Mouse (Mus musculus) mesoderm, embryonic 11.5 days (tissue): ENCODE data around the gene Nsd2.
A peak's percentile ranks its signal among the peaks of the same experiment; 100 is the strongest.

Experiments used
- DNase-seq: peaks from one replicate; pipeline ENCODE4 v3.0.0-alpha.2; 2012; ENCODE audit warnings: low read depth, low spot score

The Nsd2 gene

DNA sequence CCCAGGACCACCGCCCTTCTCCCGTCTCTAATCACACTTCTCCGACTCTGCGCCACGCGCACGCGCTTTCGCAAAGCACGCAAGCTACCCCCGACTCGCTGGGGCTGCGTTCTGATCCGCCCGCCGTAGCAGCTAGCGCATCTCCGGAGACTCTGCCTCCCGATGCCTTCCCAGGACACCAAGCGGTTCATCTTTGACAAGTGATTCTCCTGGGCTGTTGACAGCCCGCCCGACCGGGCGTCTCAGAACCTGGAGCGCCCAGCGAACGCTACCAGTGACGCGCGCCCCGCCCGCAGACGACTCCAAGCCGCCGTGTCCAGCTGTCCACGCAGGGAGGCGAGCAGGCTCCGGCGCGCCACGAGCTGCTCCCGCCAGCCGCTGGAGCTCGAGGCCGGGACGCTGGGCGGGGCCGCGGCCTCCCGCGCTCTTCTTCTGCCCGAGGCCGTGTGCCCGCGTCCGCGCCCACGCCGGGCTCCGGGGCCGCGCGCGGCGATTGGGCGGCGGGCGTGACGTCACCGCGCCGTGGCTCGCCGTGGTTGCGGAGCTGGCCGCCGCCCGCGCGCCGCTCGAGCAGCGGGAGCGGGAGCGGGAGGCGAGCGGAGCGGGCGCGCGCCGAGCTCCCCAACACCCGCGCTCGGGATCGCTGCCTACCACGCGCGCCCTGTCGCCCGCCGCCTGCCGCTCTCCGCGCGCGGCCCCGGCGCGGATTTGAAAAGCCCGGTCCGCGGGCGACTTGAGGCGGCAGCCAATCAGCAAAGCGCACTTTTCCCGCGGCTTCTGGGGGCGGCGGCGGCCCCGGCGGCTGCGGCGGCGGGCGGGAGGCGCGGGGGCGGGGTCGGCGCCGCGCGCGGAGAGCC, at the start of gene Nsd2:
Gene Nsd2, plus strand, starts transcription at position 850 of the 857 bp plus-strand sequence.
- peak; percentile 92 for DNase-seq

- no peak for DNase-seq
These were observed 43.3 kb upstream of the Nsd2 start for GRCm38 (mm10) chr5:33777195-33777594.

DNA sequence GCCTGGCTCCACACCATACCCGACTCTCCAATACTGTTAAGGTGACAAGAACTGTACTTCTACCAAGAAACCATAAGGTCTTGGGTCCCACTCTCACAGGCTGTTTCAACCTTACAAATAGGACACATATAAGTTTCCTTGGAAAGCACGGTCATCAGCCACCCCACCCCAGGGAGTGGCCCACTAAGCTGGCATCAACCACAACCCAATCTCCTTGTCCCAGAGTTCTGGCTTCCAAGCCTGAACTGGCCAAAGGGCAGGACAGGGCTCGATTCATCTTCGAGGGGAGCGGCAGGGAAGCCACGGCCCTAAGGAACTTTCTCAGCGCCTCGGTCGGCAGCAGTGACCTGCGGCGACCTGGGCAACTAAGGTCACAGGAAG, 38.6 kb upstream of the Nsd2 start:
- DNase-seq, result no peak

- DNase-seq, result peak; percentile 92
These were observed 38.1 kb upstream of the Nsd2 start, which contains the start of gene Letm1 for GRCm38 (mm10) chr5:33782345-33782998. TSS of gene Letm1 (minus strand) at chr5:33782817.

GRCm38 (mm10) chr5:33782999-33783390, 37.5 kb upstream of the Nsd2 start:
- DNase-seq, result no peak

DNA sequence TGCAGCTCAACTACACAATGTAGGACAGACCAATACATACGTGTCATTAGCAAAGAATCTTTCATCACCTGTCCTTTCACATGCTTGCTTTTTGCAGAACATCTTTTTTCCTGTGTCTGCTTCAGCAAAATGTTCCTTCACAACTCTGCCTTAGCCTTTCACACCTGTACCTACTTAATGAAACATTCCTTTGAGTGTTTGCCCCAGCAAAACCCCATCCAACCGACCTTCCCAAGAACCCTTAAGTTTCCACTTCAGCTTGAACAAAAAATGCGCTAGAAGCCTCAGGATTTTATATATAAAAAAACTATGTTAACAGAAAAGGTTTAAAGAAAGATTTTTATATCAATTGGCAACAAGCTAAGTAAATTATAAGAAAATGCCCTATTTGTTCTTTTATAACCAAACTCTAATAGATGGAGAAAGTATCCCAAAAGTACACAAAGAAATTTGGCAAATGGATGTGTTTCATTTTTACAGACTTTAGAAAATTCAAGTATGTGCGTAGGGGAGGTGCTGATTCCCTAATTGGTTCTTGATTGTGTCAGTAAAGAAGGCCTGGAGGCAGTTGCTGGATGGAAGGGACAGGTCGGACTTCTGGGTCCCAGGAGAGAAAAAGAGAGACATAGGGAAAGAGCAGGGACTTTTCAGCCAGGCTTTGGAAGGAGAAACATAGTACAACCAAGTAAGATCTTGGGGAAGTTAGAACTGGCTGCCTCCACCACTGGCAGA, 28.4 kb upstream of the Nsd2 start:
- DNase-seq, result no peak

DNA sequence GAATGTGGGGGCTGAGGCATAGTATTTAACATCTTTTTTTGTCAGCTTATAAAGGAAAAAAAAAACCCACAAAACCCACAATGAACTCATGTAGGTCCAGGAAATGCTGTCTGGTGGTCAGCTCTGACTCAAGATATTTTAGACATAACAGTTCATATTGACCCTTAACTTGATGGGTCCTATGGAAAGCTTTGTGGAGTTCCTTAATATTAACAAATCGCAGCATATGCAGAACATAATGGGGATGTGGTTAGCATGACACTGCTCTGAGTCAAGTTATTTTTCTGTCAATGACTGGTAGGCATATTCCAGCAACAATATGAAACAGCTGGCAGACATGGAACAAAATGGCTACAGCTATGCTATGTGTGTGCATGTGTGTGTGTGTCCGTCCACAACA, 17.2 kb upstream of the Nsd2 start:
- DNase-seq, result no peak

DNA sequence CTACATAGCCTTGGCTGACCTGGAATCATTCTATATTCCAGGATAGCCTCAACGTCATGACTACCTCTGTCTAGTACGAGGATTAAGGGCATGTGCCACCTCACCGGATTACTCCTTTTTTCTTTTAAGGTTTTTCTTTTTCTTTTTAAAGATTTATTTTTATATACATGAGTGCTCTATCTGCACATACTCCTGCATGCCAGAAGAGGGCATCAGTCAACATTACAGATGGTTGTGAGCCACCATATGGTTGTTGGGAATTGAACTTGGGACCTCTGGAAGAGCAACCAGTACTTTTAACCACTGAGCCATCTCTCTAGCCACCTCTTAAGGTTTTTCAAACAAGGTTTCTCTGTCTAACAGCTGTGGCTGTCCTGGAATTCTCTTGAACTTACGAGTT, 9.0 kb upstream of the Nsd2 start:
- DNase-seq, result no peak

DNA sequence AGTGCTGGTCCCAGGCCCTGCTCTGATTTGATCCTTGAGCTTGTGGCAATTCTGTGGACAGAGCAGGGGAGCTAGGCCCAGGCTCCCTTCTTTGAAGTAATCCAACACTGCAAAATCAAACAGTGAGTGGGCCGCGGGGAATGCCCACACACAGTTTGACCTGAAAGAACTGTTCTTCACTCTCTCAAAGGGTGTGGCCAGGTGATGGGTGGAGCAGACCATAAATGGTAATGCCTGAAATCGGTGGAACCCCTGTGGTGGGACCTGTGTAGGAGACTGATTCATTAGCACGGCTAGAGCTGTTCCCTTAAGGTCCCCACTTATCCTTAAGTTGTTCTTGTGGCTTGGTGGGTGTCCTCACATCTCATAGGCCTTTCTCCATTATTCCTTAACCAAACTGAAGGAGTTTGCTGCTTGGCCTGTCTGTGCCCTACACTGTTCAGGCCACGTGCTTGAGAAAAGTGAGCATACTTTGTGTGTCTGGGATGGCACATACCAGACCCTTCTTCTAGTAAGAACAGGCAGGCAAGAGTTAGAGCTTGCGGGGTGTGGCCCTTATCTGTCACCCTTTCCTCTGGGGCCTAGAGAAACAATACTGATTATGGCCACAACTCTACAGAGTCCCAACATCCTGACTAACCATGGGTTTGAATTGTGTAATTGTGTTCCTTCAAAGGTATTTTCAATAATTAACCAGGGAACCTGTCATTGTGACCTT, 4.4 kb upstream of the Nsd2 start:
- DNase-seq, result no peak

- DNase-seq, result peak; percentile 45
These were observed 2.4 kb upstream of the Nsd2 start for GRCm38 (mm10) chr5:33818104-33818503.

GRCm38 (mm10) chr5:33819141-33819875, 1.2 kb upstream of the Nsd2 start:
- DNase-seq, result peak; percentile 11

DNA sequence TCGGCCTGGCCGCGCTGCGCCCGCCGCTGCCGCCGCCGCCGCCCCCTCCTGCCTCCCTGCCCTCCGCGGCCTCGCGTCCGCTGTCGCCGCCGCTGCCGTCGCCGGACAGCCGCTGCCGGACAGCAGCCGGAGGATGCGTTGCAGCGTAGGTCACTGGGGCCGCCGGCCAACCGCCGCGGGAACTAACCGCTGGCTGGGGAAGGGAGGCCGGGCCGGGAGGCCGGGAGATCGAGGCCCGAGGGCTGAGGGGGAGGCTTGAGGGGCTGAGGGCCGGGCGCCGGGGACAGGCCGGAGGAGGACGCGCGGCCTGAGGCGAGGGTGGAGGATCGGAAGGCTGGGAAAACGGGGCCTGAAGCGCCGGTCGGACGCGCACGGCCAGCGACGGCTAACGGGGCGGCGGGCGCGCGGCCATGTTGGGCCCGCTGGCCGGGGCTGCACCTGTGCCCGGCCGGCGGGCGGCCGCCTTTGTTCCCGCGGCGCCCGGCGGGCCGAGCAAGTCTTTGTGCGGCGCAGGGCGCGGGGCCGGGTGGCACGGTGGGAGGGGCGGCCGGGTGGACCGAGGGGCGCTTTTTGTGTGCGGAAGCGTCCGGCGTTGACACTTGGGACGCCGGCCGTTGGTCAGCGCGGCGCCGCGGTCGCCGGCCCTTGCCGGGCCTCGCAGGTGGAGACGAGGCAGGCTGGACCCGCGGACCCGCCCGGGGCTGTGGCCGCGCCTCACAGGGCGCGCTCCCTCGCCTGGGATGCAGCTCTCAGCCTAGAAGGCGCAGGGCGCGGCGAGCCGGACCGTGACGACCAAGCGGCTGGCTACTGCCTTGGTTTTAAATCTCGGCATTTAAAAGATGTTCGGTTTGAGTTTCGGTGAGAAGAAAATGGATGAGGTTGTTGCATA, 452 bp downstream of the Nsd2 start:
- DNase-seq, result peak; percentile 68

DNA sequence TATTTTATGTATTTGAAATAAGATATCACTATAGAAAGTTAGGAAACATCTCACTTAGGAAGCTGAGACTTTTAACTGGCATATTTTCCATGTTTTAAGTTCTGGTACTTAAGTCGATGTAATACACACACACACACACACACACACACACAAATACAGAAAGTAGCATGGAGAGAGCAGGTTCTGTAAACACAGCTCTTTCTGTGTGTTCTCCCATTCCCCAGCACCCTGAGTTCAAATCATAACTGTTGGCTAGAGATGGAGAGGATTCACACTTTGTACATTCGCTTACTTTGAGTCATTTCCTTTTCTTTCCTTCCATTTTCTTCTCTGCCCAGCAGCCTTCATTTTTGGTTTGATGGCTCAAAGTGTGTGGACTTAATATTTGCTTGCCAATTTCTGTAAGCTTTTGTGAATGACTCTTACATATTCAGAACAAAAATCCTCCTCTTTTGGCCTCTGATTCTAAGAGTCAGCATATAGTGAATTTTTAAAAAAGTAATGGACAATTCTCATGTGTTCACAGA, 1.4 kb downstream of the Nsd2 start:
- DNase-seq, result no peak

DNA sequence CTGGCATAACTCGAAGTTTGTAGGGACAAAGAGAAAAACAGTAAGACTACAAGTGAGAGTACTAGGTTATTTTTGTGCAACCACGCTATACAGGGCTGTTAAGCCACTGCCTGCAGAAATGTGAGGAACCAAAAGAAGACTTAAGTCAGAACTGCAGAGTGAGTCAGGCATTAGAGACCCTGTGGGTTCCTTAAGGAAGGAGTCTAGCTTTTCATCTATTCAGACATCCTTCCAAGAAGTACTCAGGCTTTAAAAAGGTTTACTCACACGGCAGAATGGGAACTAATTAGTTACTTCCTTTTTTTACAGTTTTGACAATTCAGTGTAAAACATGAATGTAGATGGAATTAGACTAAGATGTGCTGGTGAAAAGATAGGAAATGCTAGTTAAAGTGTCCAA, 1.9 kb downstream of the Nsd2 start:
- DNase-seq, result no peak

DNA sequence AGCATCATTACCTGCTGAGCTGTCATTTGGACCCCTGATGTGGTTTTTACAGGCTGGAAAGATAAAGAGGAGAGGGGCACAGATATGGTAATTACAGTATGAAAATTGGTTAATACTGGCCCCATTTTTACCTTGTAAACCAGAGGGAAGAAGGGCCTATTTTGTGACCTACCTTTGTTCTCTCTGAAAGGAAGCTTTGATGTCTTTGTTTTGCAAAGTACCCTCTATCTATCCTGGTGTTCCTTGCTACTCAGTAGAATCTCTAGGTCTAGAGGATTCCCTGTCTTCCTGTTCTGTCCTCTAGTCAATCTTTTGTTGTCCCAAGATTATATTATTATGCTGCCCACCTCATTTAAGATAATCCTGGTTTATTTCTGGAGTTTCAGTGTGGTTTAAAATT, 5.5 kb downstream of the Nsd2 start:
- no peak for DNase-seq

DNA sequence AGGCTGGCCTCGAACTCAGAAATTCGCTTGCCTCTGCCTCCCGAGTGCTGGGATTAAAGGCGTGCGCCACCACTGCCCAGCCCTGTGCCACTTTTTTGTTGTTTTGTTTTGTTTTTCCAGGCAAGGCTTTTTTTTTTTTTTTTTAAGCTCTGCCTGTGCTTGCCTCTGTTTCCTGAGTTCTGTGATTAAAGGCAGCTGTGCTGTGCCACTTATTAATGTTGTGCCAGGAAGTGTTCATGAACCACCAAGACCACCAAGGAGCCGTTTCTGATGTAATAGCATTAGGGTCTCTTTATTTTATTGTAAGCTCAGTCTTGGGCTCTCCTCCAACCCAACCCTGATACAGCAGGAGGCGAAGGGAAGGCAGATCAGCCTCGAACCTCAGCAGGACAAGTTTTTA, 7.6 kb downstream of the Nsd2 start:
- no peak for DNase-seq

GRCm38 (mm10) chr5:33829958-33830357, 9.4 kb downstream of the Nsd2 start:
- no peak for DNase-seq

- DNase-seq, result no peak
These were observed 10.3 kb downstream of the Nsd2 start for GRCm38 (mm10) chr5:33830832-33831231.

GRCm38 (mm10) chr5:33841331-33841730, 20.8 kb downstream of the Nsd2 start:
- DNase-seq, result no peak

DNA sequence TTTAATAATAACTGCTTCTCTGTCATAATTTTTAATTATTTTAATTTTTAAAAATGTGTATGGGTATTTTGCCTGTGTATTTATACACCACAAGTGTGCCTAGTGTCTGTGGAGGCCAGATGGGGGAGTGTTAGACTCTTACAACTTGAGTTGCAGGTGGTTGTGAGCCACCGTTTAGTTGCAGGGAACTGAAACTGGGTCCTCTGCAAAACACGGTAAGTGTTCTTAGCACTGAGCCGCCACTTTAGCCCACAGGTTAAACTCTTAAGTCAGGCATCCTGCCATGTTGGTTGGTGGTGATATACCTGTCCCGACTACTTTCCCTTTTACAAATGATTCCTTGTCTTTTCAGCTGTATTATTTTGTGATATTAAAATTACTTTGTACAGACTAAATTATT, 22.0 kb downstream of the Nsd2 start:
- DNase-seq, result no peak
